Mouse (Mus musculus) c-Kit-positive CD71-positive TER-119-negative erythroid progenitor cells, embryonic 14.5 days (primary cell): ENCODE data around the gene Unc13d.
"Not testable (repeated sequence)": the region's sequence is repeated elsewhere in the genome, so short reads cannot be mapped to it uniquely, and the experiment has no call there.

ENCODE experiments used
- DNase-seq: peaks from one replicate; pipeline ENCODE4 v3.0.0-alpha.2; 2013; ENCODE audit warnings: low read depth

Gene Unc13d

DNA sequence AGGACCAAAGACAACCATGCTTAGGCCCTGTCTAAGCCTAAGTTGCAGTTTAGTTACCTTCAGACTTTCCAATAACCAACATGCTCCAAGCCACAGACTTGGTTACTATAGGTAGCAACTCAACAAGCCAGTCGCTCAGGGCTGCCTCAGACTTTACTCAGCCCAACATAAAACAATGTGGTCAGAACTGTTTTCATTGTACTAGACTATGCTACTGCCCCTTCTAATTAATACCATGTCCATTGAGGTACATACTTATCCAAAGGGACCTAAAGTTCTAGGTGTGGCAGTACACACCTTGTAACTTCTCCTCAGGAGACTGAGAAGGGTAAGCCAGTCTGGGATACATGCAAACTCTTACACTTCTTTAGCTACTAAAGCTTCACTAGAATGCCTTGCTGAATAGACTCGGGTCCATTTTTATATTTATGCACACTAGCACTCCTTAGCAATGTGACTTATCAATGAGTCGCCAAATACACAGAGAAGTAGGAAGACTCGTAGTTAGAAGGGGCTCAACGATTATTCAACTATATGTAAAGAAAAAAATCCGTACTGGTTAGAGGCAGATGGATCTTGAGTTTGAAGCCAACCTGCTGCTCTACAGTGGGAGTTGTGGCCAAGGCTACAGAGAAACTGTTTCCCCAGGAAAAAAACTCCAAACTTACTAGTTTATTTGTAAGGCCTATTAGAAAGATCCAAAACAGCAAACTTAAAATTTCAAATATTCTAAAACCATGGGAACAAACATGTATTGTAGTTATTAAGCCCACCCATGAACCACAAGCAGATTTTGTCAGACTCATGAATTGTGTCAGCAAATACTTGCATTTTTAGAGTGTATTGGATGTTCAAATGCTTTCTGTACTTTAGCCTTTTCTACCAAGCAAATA is 56.2 kb downstream of the Unc13d start:
- peak; percentile 42 for DNase-seq

DNA sequence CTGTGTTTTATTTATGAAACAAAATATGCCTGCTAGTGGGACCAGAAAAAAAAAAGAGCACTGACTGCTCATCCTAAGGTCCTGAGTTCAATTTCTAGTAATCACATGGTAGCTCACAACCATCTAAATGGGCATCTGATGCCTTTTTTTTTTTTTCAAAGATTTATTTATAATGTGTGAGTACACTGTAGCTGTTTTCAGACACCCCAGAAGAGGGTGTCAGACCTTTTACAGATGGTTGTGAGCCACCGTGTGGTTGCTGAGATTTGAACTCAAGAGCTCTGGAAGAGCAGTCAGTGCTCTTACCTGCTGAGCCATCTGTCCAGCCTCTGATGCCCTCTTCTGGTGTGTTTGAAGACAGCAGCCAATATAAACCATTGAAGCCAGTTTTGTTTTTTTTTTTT is 57.2 kb downstream of the Unc13d start:
- no peak for DNase-seq

DNA sequence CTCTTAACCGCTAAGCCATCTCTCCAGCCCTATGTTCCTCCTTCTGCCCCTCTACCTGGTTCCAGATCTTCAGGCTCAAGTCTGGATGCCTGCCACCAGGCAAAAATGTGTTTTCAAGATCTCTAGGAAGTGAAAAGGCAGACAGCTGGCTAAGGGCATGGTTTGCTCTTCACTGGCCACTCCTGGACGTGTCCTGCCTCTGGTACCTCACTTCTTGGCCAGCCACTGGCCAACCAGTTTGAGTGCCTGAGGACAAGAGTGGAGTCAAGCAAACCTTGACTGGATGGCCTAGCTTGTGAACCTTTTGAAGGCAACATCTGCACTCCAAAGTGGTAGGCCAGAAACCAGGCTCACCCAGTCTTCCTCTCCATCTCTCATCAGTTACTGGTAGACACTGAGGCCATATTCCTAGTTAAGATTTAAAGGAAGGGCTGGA is 57.8 kb downstream of the Unc13d start:
- DNase-seq, result no peak

DNA sequence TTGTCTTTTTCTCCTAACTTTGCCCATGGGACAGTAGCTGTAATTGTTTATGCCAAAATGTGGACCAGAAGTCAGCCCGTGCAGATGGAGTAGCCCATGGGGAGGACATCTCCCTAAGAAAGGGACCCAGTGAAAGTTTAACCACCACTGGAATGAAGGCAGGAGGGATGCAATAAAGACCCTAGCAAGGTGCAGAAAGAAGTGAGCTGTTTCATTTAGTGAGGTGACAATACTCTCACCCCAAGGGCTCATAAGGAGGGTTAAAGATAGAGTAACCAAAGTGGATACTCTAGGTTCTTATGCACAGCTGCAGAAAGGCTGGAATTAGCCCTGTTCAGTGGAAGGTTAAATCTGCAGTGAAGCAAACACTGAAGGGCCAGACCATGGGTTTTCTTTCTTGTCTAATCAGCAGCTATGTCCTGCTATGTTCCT is 58.4 kb downstream of the Unc13d start:
- DNase-seq, result no peak

DNA sequence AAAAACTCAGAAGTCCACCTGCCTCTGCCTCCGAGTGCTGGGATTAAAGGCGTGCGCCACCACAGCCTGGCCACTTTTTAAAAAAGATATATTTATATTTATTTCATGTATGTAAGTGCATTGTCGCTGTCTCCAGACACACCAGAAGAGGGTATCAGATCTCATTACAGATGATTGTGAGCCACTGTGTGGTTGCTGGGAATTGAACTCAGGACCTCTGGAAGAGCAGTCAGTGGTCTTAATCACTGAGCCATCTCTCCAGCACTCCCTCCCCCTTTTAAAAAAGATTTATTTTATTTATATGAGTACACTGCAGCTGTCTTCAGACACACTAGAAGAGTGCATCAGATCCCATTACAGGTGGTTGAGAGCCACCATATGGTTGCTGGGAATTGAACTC is 58.9 kb downstream of the Unc13d start:
- not testable (repeated sequence) for DNase-seq

DNA sequence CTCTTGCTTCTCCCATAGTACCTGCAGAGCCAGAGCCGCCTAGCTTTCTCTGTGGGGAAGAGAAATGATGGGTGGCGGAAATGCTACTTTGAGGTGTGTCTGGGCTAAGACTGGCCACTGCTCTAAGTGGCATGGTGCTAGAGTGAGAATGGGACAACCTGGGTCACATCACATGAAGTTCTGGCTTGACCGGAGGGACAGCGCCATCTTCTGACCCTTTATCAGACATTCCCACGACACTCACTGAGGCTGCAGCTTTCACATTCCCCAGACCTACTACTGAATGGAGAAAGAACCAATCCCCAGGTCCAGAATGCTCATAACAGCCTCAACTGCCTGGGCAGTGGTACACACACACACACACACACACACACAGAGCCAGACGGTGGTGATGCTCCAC is 59.7 kb downstream of the Unc13d start:
- DNase-seq, result no peak

DNA sequence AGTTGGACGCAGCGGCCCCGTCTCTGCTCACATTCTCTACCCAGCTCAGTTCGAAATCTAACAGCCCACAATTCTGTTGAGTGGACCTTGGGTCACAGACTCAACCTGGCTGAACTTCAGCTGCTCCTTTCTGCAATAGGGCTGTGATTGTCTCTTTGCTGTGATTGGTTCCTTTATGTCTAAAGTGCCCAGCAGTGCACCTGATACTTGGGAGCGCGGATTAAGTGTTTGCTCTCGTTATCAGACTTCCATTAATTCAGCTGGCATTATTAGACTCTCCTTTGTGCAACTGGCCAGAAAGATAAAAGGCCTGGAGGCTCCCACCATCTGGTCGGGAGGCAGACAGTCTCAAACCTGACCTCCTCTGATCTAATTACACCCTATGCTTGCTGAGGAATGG is 62.9 kb downstream of the Unc13d start:
- DNase-seq, result peak; percentile 56

DNA sequence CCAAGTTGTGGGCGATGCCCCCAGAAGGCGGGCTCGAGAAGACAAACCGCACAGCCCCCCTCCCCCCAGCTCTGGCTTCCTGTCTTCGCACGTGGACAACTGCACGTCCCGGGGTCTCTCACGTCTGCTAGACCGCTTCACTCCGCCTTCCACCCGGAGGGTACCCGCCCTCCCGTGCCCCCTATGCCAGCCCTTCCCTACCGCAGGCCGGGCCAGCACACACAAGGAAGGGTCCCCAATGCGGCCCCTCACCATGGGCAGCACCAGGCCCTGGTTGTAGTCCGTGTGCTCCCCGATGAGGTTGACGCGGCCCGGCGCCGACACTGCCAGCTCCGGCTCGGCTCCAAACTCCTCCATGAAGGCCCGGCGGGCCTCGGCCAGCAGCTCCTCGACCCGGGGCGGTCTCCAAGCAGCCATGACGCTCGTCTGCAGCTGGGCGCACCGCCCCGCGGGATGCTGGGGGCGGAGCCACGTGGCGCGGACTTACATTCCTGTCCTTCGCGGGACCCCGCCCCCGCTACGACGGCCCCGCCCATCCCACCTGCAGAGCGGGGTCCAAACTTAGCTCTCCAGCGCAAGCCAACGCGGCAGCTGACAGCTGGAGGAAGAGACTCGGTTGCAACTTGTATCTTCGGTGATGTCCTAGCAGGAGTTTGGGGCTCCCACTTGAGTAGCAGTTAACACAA is 65.4 kb downstream of the Unc13d start, which contains the start of gene Galk1:
TSS of gene Galk1 (minus strand) at position 458 of the 686 bp plus-strand sequence.
- peak; percentile 76 for DNase-seq
